Mouse (Mus musculus): ENCODE data around the gene Nfya.

The Nfya gene

DNA sequence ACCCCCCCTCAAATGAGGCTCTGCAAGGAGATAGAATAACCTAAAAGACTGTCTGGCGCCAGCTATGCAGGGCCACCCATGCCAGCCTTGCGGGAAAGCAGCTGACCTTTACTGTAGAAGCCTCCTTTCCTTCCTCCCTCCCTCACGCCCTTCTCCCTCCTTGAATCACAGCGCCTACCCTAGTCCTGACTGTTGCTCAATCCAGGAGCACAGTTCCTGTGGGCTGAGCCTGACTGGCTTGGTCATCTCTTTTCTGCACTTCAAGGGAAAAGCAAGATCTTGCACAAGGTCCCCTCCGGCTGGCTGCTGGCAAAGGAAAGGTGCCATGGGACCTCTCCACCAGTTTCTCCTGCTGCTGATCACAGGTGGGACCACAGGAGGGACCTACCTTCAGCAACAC lies 63.5 kb downstream of the Nfya start, which contains the start of gene Trem2:
Trem2 (plus strand) TSS at position 171 of the 400 bp plus-strand sequence.
- no peak for DNase-seq (ENCODE audit: low read depth, low spot score)

DNA sequence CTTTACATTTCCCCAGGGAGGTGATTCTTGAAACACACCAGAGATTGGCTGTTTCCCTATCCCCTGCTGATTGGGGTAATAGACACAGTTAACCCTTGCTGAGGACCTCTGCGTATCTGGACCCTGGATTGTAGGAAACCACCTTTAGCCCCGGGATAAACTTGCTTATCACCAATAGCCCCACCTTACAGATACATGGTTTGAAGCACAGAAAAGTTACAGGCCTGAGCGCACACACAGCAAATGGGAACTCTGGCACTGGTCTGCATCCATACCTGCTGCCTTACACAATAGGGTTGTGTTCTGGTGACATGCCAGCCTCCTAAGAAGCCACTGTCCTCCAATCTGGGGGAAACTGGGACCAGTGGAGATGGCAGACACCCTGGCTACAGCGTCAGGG lies 63.9 kb downstream of the Nfya start:
- DNase-seq (ENCODE audit: low read depth, low spot score) = no peak

DNA sequence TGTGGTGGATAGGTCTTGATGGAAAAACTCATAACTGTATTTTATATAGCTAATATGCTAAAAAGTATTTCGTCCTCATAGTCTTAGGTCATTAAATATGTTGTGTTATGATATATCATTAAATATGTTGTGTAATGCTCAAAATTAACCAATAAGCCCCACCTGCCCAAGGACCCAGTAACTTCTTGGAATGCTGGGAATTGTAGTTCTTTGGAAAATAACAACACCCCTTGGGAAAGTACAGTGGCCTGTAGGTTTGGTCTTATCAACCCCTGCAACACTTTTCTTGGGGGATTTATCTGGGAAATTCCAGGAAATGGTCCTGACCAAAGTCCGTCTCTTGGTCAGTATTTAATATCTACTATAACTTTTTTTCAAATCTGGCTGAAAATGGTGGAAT lies 66.6 kb downstream of the Nfya start:
- DNase-seq (ENCODE audit: low read depth, low spot score) = no peak

DNA sequence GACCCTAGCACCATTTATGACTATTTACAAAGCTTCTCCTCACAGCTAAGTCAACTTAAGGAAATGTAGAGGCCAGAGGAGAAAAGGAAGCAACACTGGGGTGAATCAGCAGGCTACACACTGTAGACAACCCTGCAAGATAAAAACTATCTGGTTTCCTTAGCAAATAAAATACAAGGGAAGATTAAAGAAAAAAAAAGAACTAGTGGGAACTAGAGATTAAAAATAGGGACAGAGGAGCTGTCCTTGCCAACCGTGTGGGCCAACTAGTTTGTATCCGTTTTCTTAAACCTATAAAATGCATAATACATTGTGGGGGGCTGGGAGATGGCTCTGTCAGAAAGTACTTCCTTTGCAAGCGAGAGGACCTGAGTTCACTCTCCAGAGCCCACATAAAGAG lies 67.8 kb downstream of the Nfya start:
- no peak for DNase-seq (ENCODE audit: low read depth, low spot score)

DNA sequence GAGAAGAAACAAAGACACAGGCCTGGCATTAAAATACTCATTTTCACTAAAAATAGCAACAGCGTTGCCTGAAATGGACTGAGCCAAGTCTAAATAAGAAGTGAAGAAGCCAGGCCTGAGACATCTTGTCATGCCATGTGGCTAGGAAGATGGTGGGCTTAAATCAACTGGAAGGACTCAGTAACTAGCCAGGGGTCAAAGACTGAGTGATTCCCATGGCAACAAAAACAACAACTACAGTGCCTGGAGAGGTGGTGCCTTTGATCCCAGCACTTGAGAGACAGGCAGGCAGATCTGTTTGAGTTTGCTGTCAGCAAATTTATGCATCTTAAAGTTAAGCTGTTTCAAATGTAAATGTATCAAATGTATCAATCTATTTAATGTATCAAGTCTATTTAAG lies 69.4 kb downstream of the Nfya start:
- DNase-seq (ENCODE audit: low read depth, low spot score) = no peak
